Mouse (Mus musculus): ENCODE results near the gene Phyh. TPM values are rescaled to one million over a fixed set of nuclear protein-coding genes. Genes with fewer than 3 reads are reported as not detected.

Gene Phyh
- polyA plus RNA-seq, 1 experiment from 2014 or later: 47.0 TPM

DNA sequence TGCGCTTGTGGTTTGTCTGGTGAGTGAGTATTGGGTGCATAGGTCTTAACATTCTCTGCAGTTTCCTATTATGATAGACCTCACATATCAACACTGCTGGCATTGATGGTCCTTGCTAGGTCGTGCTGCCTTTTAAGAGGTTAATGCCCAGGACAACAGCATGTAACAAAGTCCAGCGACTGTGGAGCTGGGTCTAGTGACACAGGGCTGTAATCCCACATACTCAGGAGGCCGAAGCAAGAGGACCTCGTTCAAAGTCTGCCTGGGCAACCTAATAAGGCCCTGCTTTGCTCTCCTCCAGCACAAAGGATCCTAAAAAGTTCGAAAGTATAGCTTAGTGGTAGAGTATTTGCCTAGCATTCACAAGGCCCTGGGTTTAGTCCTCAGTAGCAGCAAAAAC is 8.9 kb upstream of the Phyh start:
- Histone ChIP-seq H3K36me3 (ENCODE audit: control insufficient read depth, insufficient read depth, low read length) (peaks cover 8% of the 10 kb centered on the region; the same call in 1 of the 2 replicates), H3K4me1 (replicated peaks; ENCODE audit: control insufficient read depth, insufficient read depth, low read length) (no peaks in the 10 kb centered on the region), H3K27me3 (ENCODE audit: control insufficient read depth, insufficient read depth, low read length) (no peaks in the 10 kb centered on the region), H3K4me2 (replicated peaks; ENCODE audit: low read depth, low read length) (no peak overlapping the region), H3K9me3 (ENCODE audit: control insufficient read depth, low read length) (no peaks in the 10 kb centered on the region), H3K27ac (ENCODE audit: low read depth, low read length) (no peak overlapping the region), H3K4me3 (ENCODE audit: low read depth, low read length) (no peak overlapping the region), H3K9ac (ENCODE audit: low read depth, low read length) (no peak overlapping the region)
- ATAC-seq (ENCODE audit: low FRiP score): no peak
- DNase-seq (ENCODE audit: low spot score): no peak
- WGBS: 72% methylated on average over 6 of the region's 6 CpGs

- Histone ChIP-seq H3K9me3 (ENCODE audit: control insufficient read depth, low read length) (no peaks in the 10 kb centered on the region), H3K4me1 (replicated peaks; ENCODE audit: control insufficient read depth, insufficient read depth, low read length) (no peaks in the 10 kb centered on the region), H3K9ac (ENCODE audit: low read depth, low read length) (no peak overlapping the region), H3K27ac (ENCODE audit: low read depth, low read length) (no peak overlapping the region), H3K36me3 (ENCODE audit: control insufficient read depth, insufficient read depth, low read length) (peaks cover 7% of the 10 kb centered on the region; the same call in 1 of the 2 replicates), H3K4me3 (ENCODE audit: low read depth, low read length) (no peak overlapping the region), H3K4me2 (replicated peaks; ENCODE audit: low read depth, low read length) (no peak overlapping the region), H3K27me3 (ENCODE audit: control insufficient read depth, insufficient read depth, low read length) (no peaks in the 10 kb centered on the region)
- DNase-seq (ENCODE audit: low spot score) (no peak), ATAC-seq (ENCODE audit: low FRiP score) (no peak)
- 87% methylated on average over 4 of the region's 4 CpGs for WGBS
Measured at GRCm38 (mm10) chr2:4910521-4910920, 8.3 kb upstream of the Phyh start.

DNA sequence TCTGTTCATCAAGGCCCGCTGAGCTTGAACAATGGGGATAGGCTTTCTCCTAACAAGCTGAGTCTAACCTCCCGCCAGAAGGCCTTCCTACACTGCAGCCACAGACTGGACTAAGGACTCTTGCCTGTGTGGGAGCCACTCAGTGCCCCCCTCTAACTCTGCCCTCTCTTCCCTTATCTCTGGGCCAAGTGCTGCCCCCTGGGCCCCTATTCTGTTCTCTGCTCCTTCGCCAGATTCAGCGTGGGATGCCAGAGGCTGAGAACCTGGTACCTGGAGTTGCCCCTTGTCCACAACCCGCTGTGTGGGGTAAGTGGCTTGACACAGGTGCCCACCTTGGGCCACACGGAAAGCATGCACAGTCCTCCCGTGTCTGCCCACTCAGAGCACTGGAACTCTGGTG is 4.9 kb upstream of the Phyh start:
- WGBS: 68% methylated on average over 7 of the region's 7 CpGs
- Histone ChIP-seq H3K36me3 (ENCODE audit: control insufficient read depth, insufficient read depth, low read length) (no peaks in the 10 kb centered on the region), H3K27ac (ENCODE audit: low read depth, low read length) (no peak overlapping the region)

GRCm38 (mm10) chr2:4916037-4916436 is 2.8 kb upstream of the Phyh start:
- DNase-seq (ENCODE audit: low spot score) (no peak), ATAC-seq (ENCODE audit: low FRiP score) (no peak)
- no peak overlapping the region for H3K4me2 ChIP-seq (replicated peaks; ENCODE audit: low read depth, low read length)
- H3K9ac ChIP-seq (ENCODE audit: low read depth, low read length): no peak overlapping the region
- H3K4me3 ChIP-seq (ENCODE audit: low read depth, low read length): no peak overlapping the region
- no peaks in the 10 kb centered on the region for H3K27me3 ChIP-seq (ENCODE audit: control insufficient read depth, insufficient read depth, low read length)
- 79% methylated on average over 6 of the region's 6 CpGs for WGBS
- H3K9me3 ChIP-seq (ENCODE audit: control insufficient read depth, low read length): no peaks in the 10 kb centered on the region
- H3K36me3 ChIP-seq (ENCODE audit: control insufficient read depth, insufficient read depth, low read length): no peaks in the 10 kb centered on the region
- H3K27ac ChIP-seq (ENCODE audit: low read depth, low read length): no peak overlapping the region
- no peaks in the 10 kb centered on the region for H3K4me1 ChIP-seq (replicated peaks; ENCODE audit: control insufficient read depth, insufficient read depth, low read length)

More for the DNA sequence above, 4.9 kb upstream of the Phyh start:
- Histone ChIP-seq H3K9ac (ENCODE audit: low read depth, low read length) (no peak overlapping the region), H3K9me3 (ENCODE audit: control insufficient read depth, low read length) (no peaks in the 10 kb centered on the region), H3K27me3 (ENCODE audit: control insufficient read depth, insufficient read depth, low read length) (no peaks in the 10 kb centered on the region), H3K4me2 (replicated peaks; ENCODE audit: low read depth, low read length) (no peak overlapping the region), H3K4me3 (ENCODE audit: low read depth, low read length) (no peak overlapping the region), H3K4me1 (replicated peaks; ENCODE audit: control insufficient read depth, insufficient read depth, low read length) (no peaks in the 10 kb centered on the region)
- no peak for DNase-seq (ENCODE audit: low spot score)
- no peak for ATAC-seq (ENCODE audit: low FRiP score)

- Histone ChIP-seq H3K4me1 (replicated peaks; ENCODE audit: control insufficient read depth, insufficient read depth, low read length) (no peaks in the 10 kb centered on the region), H3K27me3 (ENCODE audit: control insufficient read depth, insufficient read depth, low read length) (no peaks in the 10 kb centered on the region), H3K4me2 (replicated peaks; ENCODE audit: low read depth, low read length) (no peak overlapping the region; the same call in 1 of the 2 replicates), H3K9ac (ENCODE audit: low read depth, low read length) (no peak overlapping the region), H3K36me3 (ENCODE audit: control insufficient read depth, insufficient read depth, low read length) (no peaks in the 10 kb centered on the region), H3K27ac (ENCODE audit: low read depth, low read length) (no peak overlapping the region), H3K9me3 (ENCODE audit: control insufficient read depth, low read length) (no peaks in the 10 kb centered on the region), H3K4me3 (ENCODE audit: low read depth, low read length) (no peak overlapping the region)
- WGBS: 18% methylated on average over 8 of the region's 8 CpGs
- DNase-seq (ENCODE audit: low spot score) (peak; percentile 74), ATAC-seq (ENCODE audit: low FRiP score) (no peak)
Measured at GRCm38 (mm10) chr2:4917326-4918021, 1.3 kb upstream of the Phyh start.

DNA sequence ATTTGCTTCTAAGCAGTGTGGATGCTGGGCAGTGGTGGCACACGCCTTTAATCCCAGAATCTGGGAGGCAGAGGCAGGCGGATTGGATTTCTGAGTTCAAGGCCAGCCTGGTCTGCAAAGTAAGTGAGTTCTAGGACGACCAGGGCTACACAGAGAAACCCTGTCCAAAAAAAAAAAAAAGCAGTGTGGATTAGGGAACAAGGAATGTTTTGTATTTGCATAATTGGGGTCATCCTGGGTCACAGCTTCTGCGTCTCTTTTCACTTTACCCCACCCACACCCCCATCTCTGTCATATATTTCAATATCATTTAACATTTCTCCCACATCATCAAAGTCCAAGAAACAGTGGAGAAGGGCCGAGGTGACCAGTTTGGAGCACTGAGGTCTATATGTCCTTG is 2.2 kb downstream of the Phyh start:
- H3K4me1 ChIP-seq (replicated peaks; ENCODE audit: control insufficient read depth, insufficient read depth, low read length): no peaks in the 10 kb centered on the region
- no peak overlapping the region for H3K4me3 ChIP-seq (ENCODE audit: low read depth, low read length)
- no peak overlapping the region for H3K9ac ChIP-seq (ENCODE audit: low read depth, low read length)
- no peaks in the 10 kb centered on the region for H3K9me3 ChIP-seq (ENCODE audit: control insufficient read depth, low read length)
- WGBS: 72% methylated on average over 5 of the region's 5 CpGs
- H3K36me3 ChIP-seq (ENCODE audit: control insufficient read depth, insufficient read depth, low read length): no peaks in the 10 kb centered on the region
- ATAC-seq (ENCODE audit: low FRiP score) (no peak), DNase-seq (ENCODE audit: low spot score) (no peak)
- no peaks in the 10 kb centered on the region for H3K27me3 ChIP-seq (ENCODE audit: control insufficient read depth, insufficient read depth, low read length)
- no peak overlapping the region for H3K27ac ChIP-seq (ENCODE audit: low read depth, low read length)
- no peak overlapping the region for H3K4me2 ChIP-seq (replicated peaks; ENCODE audit: low read depth, low read length)

DNA sequence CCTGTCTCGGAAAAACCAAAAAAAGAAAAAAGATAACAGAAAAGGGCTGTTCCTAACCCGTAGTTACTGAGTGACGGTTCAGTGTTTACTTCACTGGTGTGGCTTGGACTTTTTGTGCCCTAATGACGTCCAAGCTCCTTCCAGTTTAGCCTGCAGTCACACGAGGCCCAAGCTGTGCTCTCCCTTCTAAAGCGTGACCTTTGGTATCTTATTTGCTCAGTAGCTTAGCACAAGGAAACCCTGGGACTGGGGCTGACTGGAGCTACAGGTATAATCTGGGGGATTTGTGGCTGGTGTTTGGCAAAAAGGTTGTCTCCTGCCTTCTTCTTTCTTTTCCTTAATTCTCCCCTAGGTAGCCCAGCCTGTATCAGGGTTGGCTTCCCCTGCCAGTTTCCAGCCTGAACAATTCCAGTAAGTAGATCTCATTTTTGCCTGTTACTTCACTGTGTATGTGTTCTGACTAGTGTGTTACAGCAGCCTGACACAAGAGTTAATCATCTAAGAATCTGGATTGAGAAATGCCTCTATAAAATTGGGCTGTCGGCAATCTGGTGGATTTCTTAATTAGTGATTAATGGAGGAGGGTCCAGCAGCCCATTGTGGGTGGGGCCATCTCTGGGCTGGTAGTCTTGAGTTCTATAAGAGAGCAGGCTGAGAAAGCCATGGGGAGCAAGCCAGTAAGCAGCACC is 3.8 kb downstream of the Phyh start:
- no peak overlapping the region for H3K27ac ChIP-seq (ENCODE audit: low read depth, low read length)
- WGBS: 69% methylated on average over 7 of the region's 7 CpGs
- H3K27me3 ChIP-seq (ENCODE audit: control insufficient read depth, insufficient read depth, low read length): no peaks in the 10 kb centered on the region
- no peaks in the 10 kb centered on the region for H3K9me3 ChIP-seq (ENCODE audit: control insufficient read depth, low read length)
- no peak for ATAC-seq (ENCODE audit: low FRiP score)
- no peak overlapping the region for H3K9ac ChIP-seq (ENCODE audit: low read depth, low read length)
- H3K4me2 ChIP-seq (replicated peaks; ENCODE audit: low read depth, low read length): no peak overlapping the region
- H3K4me1 ChIP-seq (replicated peaks; ENCODE audit: control insufficient read depth, insufficient read depth, low read length): no peaks in the 10 kb centered on the region
- H3K36me3 ChIP-seq (ENCODE audit: control insufficient read depth, insufficient read depth, low read length): no peaks in the 10 kb centered on the region
- no peak overlapping the region for H3K4me3 ChIP-seq (ENCODE audit: low read depth, low read length)
- no peak for DNase-seq (ENCODE audit: low spot score)

DNA sequence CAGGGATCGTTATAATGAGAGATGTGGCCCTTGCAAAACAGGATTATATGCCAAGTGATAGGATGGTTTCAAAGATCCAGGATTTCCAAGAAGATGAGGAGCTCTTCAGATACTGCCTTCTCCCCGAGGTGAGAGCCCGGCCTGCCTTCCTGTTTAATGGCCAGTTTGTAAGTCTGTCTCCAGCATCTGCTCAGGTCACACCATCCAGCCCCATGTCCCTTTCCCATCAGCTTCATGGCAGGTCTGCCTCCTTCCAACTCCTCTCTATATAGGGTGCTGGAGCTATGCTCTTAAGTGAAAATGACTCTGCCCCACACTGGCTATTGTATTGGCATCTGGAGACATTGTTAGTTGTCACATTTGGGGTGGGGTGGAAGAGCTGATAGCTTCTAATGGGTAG is 8.6 kb downstream of the Phyh start:
- Histone ChIP-seq H3K4me3 (ENCODE audit: low read depth, low read length) (no peak overlapping the region), H3K9me3 (ENCODE audit: control insufficient read depth, low read length) (no peaks in the 10 kb centered on the region), H3K27me3 (ENCODE audit: control insufficient read depth, insufficient read depth, low read length) (no peaks in the 10 kb centered on the region), H3K27ac (ENCODE audit: low read depth, low read length) (no peak overlapping the region), H3K9ac (ENCODE audit: low read depth, low read length) (no peak overlapping the region), H3K36me3 (ENCODE audit: control insufficient read depth, insufficient read depth, low read length) (no peaks in the 10 kb centered on the region), H3K4me2 (replicated peaks; ENCODE audit: low read depth, low read length) (no peak overlapping the region), H3K4me1 (replicated peaks; ENCODE audit: control insufficient read depth, insufficient read depth, low read length) (no peaks in the 10 kb centered on the region)
- DNase-seq (ENCODE audit: low spot score) (no peak), ATAC-seq (ENCODE audit: low FRiP score) (no peak)
- 88% methylated on average over 3 of the region's 3 CpGs for WGBS

GRCm38 (mm10) chr2:4929230-4929629 is 10.4 kb downstream of the Phyh start:
- no peak for ATAC-seq (ENCODE audit: low FRiP score)
- H3K4me3 ChIP-seq (ENCODE audit: low read depth, low read length): no peak overlapping the region

More at GRCm38 (mm10) chr2:4929230-4929629, 10.4 kb downstream of the Phyh start:
- WGBS: 96% methylated on average over 2 of the region's 2 CpGs
- no peak overlapping the region for H3K27ac ChIP-seq (ENCODE audit: low read depth, low read length)
- H3K9ac ChIP-seq (ENCODE audit: low read depth, low read length): no peak overlapping the region
- no peaks in the 10 kb centered on the region for H3K4me1 ChIP-seq (replicated peaks; ENCODE audit: control insufficient read depth, insufficient read depth, low read length)
- no peak overlapping the region for H3K4me2 ChIP-seq (replicated peaks; ENCODE audit: low read depth, low read length)
- no peaks in the 10 kb centered on the region for H3K27me3 ChIP-seq (ENCODE audit: control insufficient read depth, insufficient read depth, low read length)
- H3K9me3 ChIP-seq (ENCODE audit: control insufficient read depth, low read length): no peaks in the 10 kb centered on the region
- no peak for DNase-seq (ENCODE audit: low spot score)
- H3K36me3 ChIP-seq (ENCODE audit: control insufficient read depth, insufficient read depth, low read length): no peaks in the 10 kb centered on the region

Data from hindbrain, embryonic 11.5 days (tissue).